Mouse (Mus musculus) lung, postnatal 14 days (tissue): ENCODE measurements at regions not wholly inside any gene's neighbourhood (a gene's known extent, or its start where the extent isn't known, plus 50 kb on each side); places are given as distances from the start of the nearest gene placed in this dataset.

Experiments
- DNase-seq: peaks from one replicate; pipeline ENCODE4 v3.0.0; 2021

DNA sequence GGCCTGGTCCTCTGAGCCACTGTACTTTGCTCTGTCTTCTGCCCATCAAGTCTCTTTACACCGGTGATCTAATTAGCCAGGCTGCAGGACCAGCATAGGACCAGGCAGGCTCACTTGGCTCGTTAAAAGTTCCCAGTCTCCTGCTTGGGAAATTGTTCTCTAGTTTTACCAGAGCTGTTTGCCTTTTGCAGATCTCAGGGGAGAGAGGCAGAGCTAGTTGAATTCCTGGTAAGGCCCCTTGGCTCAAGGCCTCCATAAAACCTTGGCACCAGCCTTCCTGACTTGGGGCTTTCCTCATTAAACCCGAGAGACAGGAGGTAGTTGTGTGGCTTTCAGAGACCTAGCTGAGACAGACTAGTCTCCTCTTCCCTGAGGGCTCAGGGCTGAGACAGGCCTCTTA is 237.0 kb upstream of the Trib2 start:
- DNase-seq = no peak

DNA sequence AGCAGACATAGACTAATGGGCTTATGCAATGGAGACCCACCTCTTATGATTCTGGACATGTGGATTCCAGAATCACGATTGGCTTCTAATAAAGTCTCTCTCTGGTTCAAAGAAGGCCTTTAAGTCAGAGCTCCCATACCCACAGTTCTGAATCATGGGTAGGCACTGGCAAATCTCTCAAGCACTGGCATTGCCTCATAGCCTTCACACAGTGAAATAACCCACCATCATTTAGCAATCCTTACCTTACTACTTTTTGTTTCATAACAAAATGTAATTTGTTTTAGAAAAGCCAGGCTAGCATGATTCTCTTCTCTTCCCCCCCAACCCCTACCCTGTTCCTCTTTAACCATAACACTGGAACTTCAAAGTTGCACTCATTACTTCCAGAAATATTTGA is 236.3 kb upstream of the Trib2 start:
- DNase-seq = no peak

- DNase-seq = no peak
Measured at GRCm38 (mm10) chr12:16052353-16052752, 235.6 kb upstream of the Trib2 start.

DNA sequence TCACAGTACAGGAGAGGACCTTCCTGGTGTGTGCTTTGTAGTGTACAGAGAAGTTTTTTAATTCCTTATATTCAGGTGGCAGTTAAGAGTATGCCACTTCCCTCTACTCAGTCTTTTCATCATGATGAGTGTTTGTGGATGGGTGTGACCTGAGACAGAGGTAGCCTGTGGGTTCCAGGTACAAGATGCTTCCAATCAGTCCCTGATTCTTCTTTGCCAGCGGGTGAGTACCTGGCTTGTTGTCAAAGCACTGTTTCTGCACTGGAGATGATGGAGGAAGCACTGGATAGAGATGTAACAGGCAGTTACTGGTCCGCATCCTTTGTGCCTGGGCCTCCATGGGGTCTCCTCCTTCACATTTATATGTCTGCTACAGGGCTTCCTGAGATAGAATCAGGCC is 234.7 kb upstream of the Trib2 start:
- no peak for DNase-seq

DNA sequence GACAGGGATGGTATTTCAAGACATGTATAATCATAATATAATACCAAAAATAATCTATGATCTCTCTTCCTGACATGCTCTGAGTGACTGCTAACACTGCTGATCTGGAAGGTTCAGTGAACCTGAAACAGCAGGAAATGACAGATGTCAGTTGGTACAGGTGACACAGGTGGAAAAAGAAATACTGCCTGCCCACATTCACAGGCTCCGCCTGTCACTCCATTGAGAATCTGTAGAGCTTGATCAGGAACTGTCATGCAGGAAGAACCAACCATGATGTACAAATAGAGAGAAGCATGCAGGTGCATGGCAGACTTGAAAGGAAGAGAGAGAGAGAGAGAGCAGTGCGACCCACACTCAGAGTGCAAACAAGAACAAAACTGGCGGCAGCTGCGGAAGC is 232.8 kb upstream of the Trib2 start:
- DNase-seq = no peak

GRCm38 (mm10) chr12:16046643-16047042 is 229.9 kb upstream of the Trib2 start:
- no peak for DNase-seq

GRCm38 (mm10) chr12:16045791-16046494 is 229.2 kb upstream of the Trib2 start:
- DNase-seq = no peak

DNA sequence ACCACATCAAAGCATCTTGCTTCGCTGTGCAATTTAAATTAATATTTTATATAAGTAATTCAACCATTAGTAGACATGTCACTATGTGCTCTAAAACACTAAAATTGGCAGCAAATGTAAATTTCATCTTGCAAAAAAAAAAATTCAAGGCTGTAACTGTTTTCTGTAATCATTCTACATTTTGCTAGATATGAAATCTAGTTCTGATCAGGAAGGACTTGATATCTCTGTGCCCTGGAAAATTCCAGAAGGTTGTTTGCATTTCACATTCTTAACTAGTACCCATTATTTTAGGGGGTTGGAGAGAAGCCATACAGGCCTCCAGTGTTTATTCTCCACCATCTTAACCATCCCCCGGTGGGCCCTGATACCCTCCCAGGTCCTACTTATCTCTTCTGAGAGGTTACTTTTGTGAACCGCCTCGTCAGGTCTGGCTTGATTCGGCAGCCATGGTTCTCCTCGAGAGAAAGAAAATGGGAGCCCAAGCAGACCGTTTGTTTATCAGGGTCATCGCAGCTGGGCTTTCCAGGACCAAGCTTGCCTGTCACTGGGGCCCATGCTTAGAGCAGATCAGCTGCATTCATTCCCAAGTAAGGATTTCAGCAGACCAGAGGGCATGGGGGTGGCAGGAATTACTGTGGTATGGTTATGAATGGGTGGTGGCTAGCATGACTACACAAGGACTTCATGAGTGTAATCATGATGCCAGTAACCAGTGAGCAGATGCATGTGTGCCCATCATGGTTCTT is 226.9 kb upstream of the Trib2 start:
- no peak for DNase-seq

- DNase-seq = no peak
Measured at GRCm38 (mm10) chr12:16042362-16042761, 225.6 kb upstream of the Trib2 start.

DNA sequence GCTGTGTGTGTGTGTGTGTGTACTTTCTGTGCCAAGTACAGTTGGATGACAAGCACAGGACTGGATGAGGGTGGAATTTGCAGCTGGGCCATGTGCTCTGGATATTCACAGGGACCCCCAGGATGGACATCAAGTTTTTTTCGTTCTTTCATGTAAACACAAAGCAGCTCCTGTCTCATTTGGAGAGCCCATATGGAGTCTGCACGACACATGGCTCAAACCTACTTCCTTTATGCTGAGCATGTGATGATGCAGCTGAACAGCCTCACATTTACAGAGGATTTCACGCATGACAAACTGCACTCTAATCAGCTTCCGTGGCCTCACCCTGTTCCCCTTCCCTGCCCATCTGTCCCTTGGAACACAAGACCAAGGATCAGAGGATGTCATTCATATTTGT is 224.4 kb upstream of the Trib2 start:
- no peak for DNase-seq

DNA sequence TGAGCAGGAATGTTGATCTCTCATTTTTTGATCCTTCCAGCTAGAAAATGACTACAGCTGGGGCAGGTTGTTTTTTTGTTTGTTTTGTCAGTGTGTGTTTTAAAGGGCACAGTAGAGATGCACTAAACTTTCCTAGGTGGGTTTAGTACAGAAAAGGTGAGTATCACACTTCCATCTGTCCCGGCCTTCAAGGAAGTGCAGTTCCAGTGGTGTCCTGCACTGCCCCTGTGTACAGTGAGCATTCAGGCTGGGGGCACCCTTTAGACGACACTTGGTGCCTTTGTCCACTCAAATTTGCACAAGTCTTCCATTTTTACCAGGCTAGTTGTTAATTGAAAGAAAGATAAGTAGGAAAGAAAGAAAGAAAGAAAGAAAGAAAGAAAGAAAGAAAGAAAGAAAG is 218.8 kb upstream of the Trib2 start:
- no peak for DNase-seq

- DNase-seq = no peak
Measured at GRCm38 (mm10) chr12:16034691-16035515, 218.2 kb upstream of the Trib2 start.

DNA sequence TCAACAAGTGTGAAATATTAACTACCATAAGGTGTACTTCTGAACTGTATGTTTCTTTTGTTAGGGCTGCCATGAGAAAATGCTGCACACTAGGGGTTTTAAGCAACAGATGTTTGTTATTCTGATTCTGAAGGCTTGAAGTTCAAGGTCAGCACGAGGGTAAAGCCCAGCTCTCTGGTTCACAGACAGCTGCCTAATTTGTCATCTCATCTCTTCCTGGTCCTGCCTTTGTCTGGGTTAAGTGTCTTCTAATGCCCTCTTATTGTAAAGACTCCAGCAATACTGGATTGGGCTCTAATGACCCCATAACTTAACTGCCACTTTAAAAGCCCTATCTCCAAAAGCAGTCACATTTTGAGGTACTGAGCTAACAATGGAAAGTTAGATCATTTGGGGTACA is 209.9 kb upstream of the Trib2 start:
- DNase-seq = no peak

GRCm38 (mm10) chr12:16023273-16023672 is 206.6 kb upstream of the Trib2 start:
- no peak for DNase-seq

DNA sequence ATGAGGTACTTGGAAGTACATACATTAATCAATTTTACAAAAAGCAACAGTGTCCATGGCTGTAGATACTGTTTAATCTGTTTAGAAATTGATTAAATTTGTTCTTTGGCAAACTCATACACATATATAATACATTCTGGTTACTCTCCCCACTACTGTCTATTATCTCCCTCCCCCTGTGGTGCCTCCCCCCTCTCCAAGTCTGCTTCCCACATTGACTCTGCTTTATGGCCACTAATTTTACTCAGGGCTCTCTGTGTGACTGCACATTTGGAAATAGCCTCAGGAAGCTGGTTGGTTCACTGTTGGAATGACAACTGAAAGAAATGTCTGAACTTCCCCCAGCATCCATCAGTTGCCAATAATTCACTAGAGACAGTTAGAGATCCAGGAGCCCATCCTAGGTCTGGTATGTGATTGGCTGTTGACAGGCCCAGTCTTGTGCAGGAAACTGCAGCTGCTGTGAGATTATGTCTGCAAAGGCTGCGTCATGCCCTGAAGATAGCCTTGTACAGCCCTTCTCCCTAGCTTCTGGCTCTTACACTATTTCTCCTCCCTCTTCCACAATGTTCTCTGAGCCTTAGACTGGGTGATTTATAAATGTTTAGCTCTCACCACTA is 204.6 kb upstream of the Trib2 start:
- DNase-seq = no peak

- DNase-seq = no peak
Measured at GRCm38 (mm10) chr12:16018237-16018636, 201.5 kb upstream of the Trib2 start.

DNA sequence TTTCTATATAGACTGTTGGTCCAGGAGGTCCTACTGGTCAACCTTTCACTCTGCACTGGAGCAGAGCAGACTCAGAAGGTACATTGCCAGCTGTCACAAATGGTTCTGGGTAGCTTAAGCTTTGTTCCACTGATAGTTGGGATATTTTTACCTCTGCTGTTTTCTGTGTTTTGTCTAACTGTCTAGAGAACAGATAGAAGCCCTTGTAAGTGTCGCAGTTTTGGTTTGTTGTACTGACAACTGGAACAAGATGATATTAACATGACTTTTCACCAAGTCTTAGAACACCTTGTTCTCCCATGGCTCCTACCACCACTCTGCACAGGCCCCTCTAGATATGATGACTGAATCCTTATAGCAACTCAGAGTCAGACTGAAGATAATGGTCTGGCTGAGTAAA is 199.9 kb upstream of the Trib2 start:
- no peak for DNase-seq

DNA sequence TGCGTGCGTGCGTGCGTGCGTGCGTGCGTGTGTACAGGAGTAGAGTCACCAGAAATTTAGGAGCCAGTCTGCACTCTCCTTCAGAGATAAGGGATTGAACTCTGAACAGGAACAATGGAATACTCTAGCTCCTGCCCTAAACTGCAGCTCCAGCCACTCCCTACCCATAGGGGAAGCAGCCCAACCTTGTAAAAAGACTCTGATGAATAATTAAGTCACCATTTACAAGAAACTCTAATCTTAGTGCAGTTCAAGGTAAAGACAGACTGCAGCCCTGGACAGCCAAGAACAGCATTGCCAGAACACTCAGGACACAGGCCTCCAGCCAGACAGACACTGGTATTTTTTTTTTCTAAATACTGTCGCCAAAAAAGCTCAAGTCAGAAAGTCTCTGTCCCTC is 198.9 kb upstream of the Trib2 start:
- no peak for DNase-seq

GRCm38 (mm10) chr12:16014679-16015078 is 198.0 kb upstream of the Trib2 start:
- no peak for DNase-seq

DNA sequence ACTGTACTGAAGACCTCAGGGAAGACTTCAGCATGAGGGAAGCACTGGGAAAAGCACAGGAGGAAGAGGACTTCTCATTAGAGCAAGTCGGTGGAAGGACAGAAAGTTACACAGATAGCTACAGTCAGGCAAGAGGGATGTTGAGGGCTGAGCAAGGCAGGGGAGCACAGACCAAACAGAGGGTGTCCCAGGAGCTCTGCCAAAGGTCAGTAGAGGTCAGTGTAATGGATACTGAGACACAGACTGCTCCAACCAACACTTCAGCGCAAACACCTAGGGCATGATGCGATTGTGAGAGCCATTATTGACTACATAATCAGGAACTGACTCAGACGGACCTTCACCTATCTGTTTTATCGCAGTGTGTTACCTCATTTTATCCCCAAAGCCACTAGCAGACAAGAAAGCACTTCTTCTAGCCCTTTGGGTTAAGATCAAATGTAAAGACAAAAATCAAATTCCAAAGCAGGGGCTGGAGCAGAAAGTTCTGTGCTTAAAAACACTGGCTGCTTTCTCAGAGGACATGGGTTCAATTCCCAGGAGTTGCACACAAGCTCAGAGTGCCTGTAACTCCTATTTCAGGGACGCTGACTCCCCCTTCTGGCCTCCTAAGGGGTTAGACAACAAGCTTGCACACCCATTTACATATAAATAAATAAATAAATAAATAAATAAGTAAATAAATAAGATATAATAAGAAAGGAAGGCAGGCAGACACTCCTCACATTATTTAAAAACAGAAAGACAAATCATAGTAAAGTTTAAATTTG is 197.3 kb upstream of the Trib2 start:
- DNase-seq = no peak

- DNase-seq = no peak
Measured at GRCm38 (mm10) chr12:16013354-16013753, 196.6 kb upstream of the Trib2 start.

- DNase-seq = no peak
Measured at GRCm38 (mm10) chr12:16012081-16012480, 195.4 kb upstream of the Trib2 start.
